Mouse (Mus musculus) olfactory bulb, adult 2 months (tissue): Measurements from ENCODE around the gene 1700086D15Rik.

Experiments
- CTCF ChIP-seq: fragments of 200-500 bp; IDR thresholded peaks from 2 replicates; pipeline ENCODE4 v1.5.1; 2012; ENCODE audit warnings: low read depth, mild to moderate bottlenecking, low read length, moderate library complexity; ENCODE audit not compliant: insufficient read depth
- POLR2A ChIP-seq: fragments of 200-500 bp; IDR thresholded peaks from 2 replicates; pipeline ENCODE4 v1.6.1; 2012; ENCODE audit warnings: mild to moderate bottlenecking, low read depth, low read length, moderate library complexity; ENCODE audit not compliant: insufficient read depth

DNA sequence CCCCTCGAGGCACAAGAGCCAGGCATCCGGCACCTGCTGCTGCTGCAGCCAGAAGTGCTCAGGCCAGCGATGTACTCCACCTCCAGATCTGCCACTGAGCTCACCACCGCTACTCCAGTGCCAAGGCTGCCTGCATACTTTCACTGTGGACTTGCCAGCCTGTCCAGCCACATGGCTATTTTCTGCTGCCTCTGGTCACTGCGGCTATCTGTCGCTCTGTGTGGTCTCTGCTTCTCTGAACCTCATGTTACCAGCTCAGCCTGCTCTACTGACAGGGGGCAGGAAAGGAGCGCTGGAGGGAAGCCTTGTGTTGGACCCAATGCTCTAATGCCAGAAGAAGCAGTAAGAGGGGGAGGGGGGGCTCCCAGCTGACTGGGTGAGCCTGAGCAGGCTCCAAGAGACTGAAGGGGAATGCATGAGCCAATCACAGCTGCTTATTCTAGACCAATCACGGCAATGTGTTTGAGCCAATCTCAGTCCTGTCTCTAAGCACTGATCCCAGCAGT is 34.7 kb downstream of the 1700086D15Rik start:
- TF ChIP-seq CTCF (no peak), POLR2A (no peak)
